Mouse (Mus musculus) heart, postnatal 10 days (tissue): Measurements from ENCODE around the gene Lcmt2. TPM values are rescaled to one million over a fixed set of nuclear protein-coding genes. Genes with fewer than 3 reads are reported as not detected.
"Not testable (repeated sequence)": the region's sequence is repeated elsewhere in the genome, so short reads cannot be mapped to it uniquely, and the experiment has no call there.

ENCODE experiments used
- DNase-seq, 2 experiments: peaks; one replicate each; pipeline ENCODE4 v3.0.0; 2021
- intact Hi-C: fragments of 180-260 bp; cut with DNase I; formaldehyde crosslinking; loops from one replicate; pipeline ENCODE4 v1.15.1; 2025
- total RNA-seq, 2 experiments: library from RNA; stranded (reverse); gene quantifications; 2 replicates each; pipeline ENCODE4 v1.2.3; 2021

Lcmt2 gene
- total RNA-seq, 2 experiments from 2014 or later: 10.2 to 12.6 TPM

DNA sequence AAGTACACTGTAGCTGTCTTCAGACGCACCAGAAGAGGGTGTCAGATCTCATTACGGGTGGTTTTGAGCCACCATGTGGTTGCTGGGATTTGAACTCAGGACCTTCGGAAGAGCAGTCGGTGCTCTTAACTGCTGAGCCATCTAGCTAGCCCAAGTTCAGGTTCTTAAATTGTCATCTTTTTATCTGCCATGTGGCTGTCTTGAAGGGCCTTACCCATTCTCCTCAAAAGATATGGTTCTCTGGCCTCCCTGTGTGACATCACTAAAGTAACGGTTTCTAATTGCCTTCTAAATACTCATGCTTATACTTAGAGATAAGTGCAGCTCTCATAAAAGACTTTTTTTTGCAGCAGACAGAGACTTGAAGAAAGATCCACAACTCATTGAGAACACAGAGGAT is 14.2 kb downstream of the Lcmt2 start:
- intact Hi-C loops, DNase-seq: not testable (repeated sequence)

DNA sequence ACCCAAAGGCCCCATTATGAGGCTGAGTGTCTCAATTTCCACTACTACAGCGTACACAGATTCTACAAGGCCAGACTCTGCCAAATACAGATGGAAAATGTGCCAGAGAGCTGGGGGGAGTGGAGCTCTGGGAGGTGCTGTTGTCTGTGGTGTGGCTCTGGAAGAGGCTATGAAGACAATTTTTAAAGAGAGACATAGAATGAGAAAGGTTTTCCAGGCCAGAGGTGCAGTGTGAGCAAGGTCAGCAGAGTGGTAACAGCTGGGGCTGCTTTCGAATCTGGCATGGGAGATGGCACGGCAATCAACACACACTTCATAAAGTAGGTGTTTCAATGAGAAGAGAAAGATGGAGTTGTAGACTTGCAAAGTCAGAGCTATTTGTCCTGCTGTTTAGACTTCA is 21.2 kb downstream of the Lcmt2 start:
- no peak for DNase-seq
- intact Hi-C loops: no loop called here

DNA sequence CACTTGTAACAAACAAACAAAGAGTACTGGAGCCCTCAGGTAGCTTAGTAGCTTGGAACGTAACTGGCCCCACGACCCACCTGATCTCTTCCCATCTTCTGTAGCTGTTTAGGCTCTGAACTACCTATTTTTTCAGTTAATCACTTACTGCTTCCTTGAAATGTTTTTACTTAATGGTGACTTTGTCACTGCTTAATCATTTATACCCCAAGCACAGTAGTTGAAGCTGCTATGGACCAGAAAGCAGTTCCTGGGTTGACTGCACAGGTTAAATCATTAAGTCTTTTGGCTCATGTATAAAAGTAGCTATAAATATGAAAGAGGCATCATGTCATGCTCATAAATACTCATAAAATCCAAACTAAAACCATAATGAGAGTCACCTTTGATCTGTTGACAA is 25.0 kb downstream of the Lcmt2 start:
- intact Hi-C loops: no loop called here
- DNase-seq: no peak

DNA sequence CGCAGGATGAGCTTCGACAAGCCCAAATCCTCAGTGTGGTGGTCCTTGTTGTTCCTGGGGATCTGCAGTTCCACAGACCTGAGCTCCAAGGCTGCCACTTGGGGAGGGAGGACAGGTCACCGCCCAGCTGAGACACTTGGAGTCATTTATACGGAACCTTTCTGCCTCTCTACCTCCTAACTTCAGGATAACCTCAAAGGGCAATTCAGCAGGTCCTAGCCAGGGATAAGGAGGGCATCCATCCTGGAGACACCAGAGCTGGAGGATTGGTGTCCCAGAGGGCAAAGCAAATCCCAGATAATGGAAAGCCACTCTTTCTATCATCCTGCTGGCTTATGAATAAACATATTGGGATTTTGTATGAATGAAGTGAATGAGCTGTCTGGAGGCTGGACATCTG is 30.8 kb downstream of the Lcmt2 start, which contains the start of gene Tgm7:
Tgm7 (minus strand) TSS at position 101 of the 400 bp plus-strand sequence.
- intact Hi-C loops: no loop called here
- no peak for DNase-seq

DNA sequence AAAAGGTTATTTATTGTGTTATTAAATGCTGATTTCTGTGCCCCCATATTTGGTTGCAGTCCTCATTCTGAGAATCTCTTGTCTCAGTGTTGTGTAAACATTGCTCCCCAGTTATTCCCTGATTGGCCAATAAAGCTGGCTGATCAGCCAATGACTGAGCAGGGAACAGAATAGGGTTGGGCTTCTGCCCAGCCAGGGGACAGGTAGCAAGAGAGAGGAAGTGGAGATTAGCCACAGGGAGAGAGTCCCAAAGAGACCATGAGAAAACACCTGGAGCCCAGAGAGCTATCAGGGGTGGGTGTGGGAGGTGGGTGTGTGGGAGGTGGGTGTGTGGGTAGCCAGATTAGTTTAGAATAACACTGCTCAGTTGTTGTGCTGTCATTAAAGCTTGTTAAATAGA is 34.5 kb downstream of the Lcmt2 start:
- no peak for DNase-seq
- intact Hi-C loops: no loop called here

DNA sequence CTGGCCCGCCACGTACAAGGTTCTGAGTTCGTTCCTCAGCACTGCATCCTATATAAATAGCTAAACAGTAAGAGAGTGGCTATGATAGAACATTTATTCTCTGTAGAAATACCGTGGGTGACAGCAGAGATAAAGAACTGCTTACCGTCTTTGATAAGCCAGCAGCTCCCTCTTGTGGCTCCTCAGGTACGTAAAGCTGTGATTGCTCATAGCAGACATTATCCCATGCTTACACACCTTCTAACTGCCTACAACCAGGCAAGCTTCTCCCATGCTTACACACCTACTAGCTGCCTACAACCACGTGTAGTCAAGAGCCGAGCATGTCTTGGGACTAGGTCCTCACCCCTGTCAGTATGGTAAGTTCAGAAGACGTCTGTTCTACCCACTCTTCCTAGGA is 38.4 kb downstream of the Lcmt2 start:
- peak; percentile 60 to 77 for DNase-seq
- intact Hi-C loops: loop anchor here (1.0 to 5.0 kb wide), 2 partner anchors 61 to 125 kb away; partner anchors contain the start of gene Tmem62

DNA sequence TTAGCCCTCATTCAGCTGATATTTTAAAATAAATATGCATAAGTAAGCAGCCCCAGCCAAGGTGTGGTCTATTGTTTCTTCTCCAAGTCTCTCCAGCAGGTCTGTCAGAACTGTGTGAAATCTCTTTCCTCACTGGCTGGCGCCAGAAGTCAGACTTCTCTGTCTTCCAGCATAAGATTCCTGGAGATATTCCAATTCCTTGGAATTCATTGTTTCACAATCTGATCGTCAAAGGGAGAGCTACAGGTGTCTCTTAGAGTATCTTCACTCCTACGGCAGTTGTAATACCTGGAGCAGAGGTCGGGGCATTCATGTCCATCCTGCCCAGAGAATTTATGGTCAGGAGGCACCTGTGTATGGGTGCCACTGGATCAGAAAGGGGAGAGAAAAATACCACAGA is 50.7 kb downstream of the Lcmt2 start:
- intact Hi-C loops: no loop called here
- no peak for DNase-seq

DNA sequence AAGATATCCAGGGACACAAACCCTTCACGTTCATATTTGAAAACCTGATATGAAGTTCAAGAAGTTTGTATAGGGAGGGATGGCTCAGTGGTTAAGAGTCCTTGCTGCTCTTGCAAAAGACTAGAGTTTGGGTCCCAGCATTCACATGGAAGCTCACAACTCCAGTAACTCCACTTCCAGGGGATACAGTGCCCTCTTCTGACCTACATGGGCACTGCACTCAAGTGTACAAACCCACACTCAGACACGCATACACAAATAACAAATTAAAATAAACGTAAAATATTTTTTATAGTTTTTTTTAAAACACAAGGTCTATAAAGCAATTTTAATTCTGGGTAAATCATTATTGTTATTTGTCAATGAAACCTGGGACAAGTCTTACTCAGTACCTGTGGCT is 51.9 kb downstream of the Lcmt2 start:
- DNase-seq: no peak
- intact Hi-C loops: no loop called here

DNA sequence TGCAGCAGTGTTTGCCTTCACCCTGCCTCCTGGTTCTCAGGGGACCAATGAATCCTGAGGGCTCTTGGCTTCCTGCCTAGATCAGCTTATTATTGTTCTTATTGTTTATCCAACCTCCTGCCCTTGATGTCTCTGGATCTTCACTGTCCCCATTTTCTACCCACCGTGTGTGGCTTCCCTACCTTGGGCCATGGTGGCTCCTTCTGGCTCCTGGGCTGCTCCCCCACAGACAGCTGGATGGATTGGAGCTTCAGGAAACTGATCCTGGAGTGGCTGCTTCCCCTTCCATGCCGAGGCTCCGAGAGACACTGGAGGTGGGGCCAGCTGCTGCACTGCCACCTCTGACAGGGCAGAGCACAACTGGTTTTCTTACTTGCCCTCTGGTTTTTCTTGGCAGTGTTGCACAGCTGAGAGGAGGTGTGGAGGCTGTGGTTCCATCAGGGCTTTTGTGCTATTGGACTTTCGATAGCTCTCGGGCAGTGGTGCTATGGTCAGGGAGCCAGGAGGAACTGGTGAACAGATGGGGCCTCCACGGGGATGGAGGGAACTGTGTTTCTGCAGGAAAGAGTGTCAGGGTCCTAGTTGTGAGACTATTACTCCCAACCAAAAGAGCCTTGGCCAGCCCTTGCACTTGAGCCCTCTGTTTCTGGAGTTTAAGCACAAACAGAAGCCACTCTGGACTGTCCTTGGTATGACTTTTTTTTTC is 54.8 kb downstream of the Lcmt2 start, which contains the start of gene Tgm5:
Tgm5 (minus strand) TSS at position 362 of the 706 bp plus-strand sequence.
- intact Hi-C loops: no loop called here
- DNase-seq: no peak

DNA sequence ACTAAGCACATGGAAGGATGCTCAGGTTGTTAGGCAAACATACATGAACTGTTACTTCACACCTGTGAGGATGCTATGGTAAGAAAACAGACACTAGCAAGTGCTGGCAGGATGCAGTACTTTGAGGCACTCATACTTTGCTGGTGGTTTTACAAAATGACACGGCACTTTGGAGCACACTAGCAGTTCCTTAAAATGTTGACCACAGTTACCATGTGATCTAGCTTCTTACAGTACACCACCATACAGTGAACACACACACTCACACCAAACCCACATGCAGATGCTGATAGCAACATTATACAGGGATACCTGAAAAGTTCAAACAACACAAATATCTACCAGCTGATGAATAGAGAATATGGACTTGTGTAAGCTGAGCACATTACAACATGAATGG is 57.8 kb downstream of the Lcmt2 start:
- DNase-seq: no peak
- intact Hi-C loops: no loop called here

Other genes starting within 250 kb of the Lcmt2 start
- 10 to 100 TPM; 25.9 to 31.9 TPM for gene Ubr1, start 169.9 kb downstream of the Lcmt2 start, total RNA-seq
- 1 to 10 TPM; 3.3 to 5.0 TPM for gene Tmem62, start 163.6 kb downstream of the Lcmt2 start, total RNA-seq
- 10 to 100 TPM; 28.4 to 31.7 TPM for gene Ccndbp1, start 132.2 kb downstream of the Lcmt2 start, total RNA-seq
- gene Epb42, start 103.6 kb downstream of the Lcmt2 start, total RNA-seq: under 1 TPM; 0.47 to 0.93 TPM
- gene Tgm5, start 54.8 kb downstream of the Lcmt2 start, total RNA-seq: not detected
- not detected for gene Tgm7, start 30.9 kb downstream of the Lcmt2 start, total RNA-seq
- gene Adal, start 225 bp downstream of the Lcmt2 start, total RNA-seq: 10 to 100 TPM; 10.4 to 13.6 TPM
- 10 to 100 TPM; 16.1 to 18.0 TPM for gene Tubgcp4, start 30.0 kb upstream of the Lcmt2 start, total RNA-seq
- 1 to 10 TPM; 8.0 to 9.5 TPM for gene Zscan29, start 30.5 kb upstream of the Lcmt2 start, total RNA-seq
- 10 to 100 TPM; 51.6 to 57.8 TPM for gene Trp53bp1, start 130.8 kb upstream of the Lcmt2 start, total RNA-seq
- 10 to 100 TPM in 1 of 2 experiments, 1 to 10 TPM in 1; 9.6 to 12.2 TPM for gene Map1a, start 148.9 kb upstream of the Lcmt2 start, total RNA-seq
- gene Ppip5k1, start 214.7 kb upstream of the Lcmt2 start, total RNA-seq: 10 to 100 TPM; 23.5 to 25.0 TPM
- gene Ckmt1, start 217.1 kb upstream of the Lcmt2 start, total RNA-seq: 1 to 10 TPM; 1.3 to 1.6 TPM
- gene Strc, start 246.5 kb upstream of the Lcmt2 start, total RNA-seq: not detected